Mouse (Mus musculus) hindbrain, embryonic 14.5 days (tissue): Measurements from ENCODE around the gene Gm37240. TPM values are rescaled to one million over a fixed set of nuclear protein-coding genes. Genes with fewer than 3 reads are reported as not detected.

Experiments
- ATAC-seq: fragments of 200-750 bp; cut with Nextera tagmentation; 2 replicates; pipeline ENCODE4 v1.8.0; 2017; ENCODE audit warnings: moderate number of reproducible peaks, mild to moderate bottlenecking, moderate TSS enrichment, moderate library complexity; ENCODE audit not compliant: low FRiP score
- DNase-seq: peaks from one replicate; pipeline ENCODE4 v3.0.0-alpha.2; 2015; ENCODE audit warnings: low spot score
- H3K27ac ChIP-seq: fragments of 300-500 bp; sonication (generic); 2 replicates; pipeline ENCODE4 v1.5.1; 2014; ENCODE audit warnings: mild to moderate bottlenecking, moderate library complexity
- H3K27me3 ChIP-seq: fragments of 300-500 bp; sonication (generic); 2 replicates; pipeline ENCODE4 v1.6.1; 2014; ENCODE audit warnings: mild to moderate bottlenecking, low read length, mixed read lengths; ENCODE audit not compliant: control insufficient read depth, insufficient read depth
- H3K36me3 ChIP-seq: fragments of 300-500 bp; sonication (generic); replicated peaks from 2 replicates; pipeline ENCODE4 v1.6.1; 2014; ENCODE audit not compliant: control insufficient read depth, insufficient read depth
- H3K4me1 ChIP-seq: fragments of 300-500 bp; sonication (generic); replicated peaks from 2 replicates; pipeline ENCODE4 v1.6.1; 2014; ENCODE audit warnings: antibody characterized with exemption, low read length, mixed read lengths; ENCODE audit not compliant: control insufficient read depth, insufficient read depth
- H3K4me2 ChIP-seq: fragments of 300-500 bp; sonication (generic); replicated peaks from 2 replicates; pipeline ENCODE4 v1.6.1; 2014; ENCODE audit warnings: mild to moderate bottlenecking, moderate library complexity
- H3K4me3 ChIP-seq: fragments of 300-500 bp; sonication (generic); replicated peaks from 2 replicates; pipeline ENCODE4 v1.5.1; 2014; ENCODE audit warnings: mild to moderate bottlenecking, low read length
- H3K9ac ChIP-seq: fragments of 300-500 bp; sonication (generic); 2 replicates; pipeline ENCODE4 v1.6.1; 2014
- H3K9me3 ChIP-seq: fragments of 300-500 bp; sonication (generic); 2 replicates; pipeline ENCODE4 v1.6.1; 2016; ENCODE audit warnings: low read length; ENCODE audit not compliant: control insufficient read depth
- whole genome bisulfite sequencing: fragments of 180-500 bp; shearing (Covaris S2); extraction: QIAGEN DNeasy Blood & Tissue Kit; methylation state at CpG from one replicate; pipeline ENCODE4 v1.1.7; 2014; 5-methylcytosine and 5-hydroxymethylcytosine counted together
- polyA plus RNA-seq: library from polyadenylated mRNA; unstranded; fragments of >200 nt; fragmentation: Nextera tagmentation; extraction: Ambion mirVana; gene quantifications from 2 replicates; pipeline ENCODE4 v1.2.1, GENCODE M21; 2014

Gene Gm37240
- polyA plus RNA-seq, 1 experiment from 2014 or later: 0.94 TPM

- DNase-seq: no peak
- H3K27me3 ChIP-seq: no peaks in the 10 kb centered on the region
- H3K27ac ChIP-seq: no peak overlapping the region
- H3K36me3 ChIP-seq: no peaks in the 10 kb centered on the region
- WGBS: 92% methylated on average over 2 of the region's 2 CpGs
- H3K9ac ChIP-seq: no peak overlapping the region
- H3K9me3 ChIP-seq: no peaks in the 10 kb centered on the region
- no peak overlapping the region for H3K4me3 ChIP-seq
- no peak overlapping the region for H3K4me2 ChIP-seq
- no peak for ATAC-seq
- peaks cover 8% of the 10 kb centered on the region; the same call in 1 of the 2 replicates for H3K4me1 ChIP-seq
Observed at GRCm38 (mm10) chr3:85376541-85376940, 510.8 kb downstream of the Gm37240 start.

- DNase-seq: no peak
- Histone ChIP-seq H3K27ac (no peak overlapping the region), H3K9ac (no peak overlapping the region), H3K9me3 (no peaks in the 10 kb centered on the region), H3K4me2 (no peak overlapping the region), H3K27me3 (no peaks in the 10 kb centered on the region), H3K36me3 (no peaks in the 10 kb centered on the region), H3K4me3 (no peak overlapping the region), H3K4me1 (0 out of 2 replicates have a peak, but pooled peaks cover 4% of the 10 kb centered on the region)
- no peak for ATAC-seq
- WGBS: 36% methylated on average over 3 of the region's 3 CpGs
Observed at GRCm38 (mm10) chr3:85373039-85373438, 514.3 kb downstream of the Gm37240 start.

- no peaks in the 10 kb centered on the region for H3K36me3 ChIP-seq
- ATAC-seq (no peak), DNase-seq (no peak)
Observed at GRCm38 (mm10) chr3:85369847-85370246, 517.5 kb downstream of the Gm37240 start.

GRCm38 (mm10) chr3:85369157-85369556, 518.2 kb downstream of the Gm37240 start:
- WGBS: 66% methylated on average over 5 of the region's 5 CpGs
- H3K36me3 ChIP-seq: no peaks in the 10 kb centered on the region
- no peak overlapping the region for H3K27ac ChIP-seq
- H3K9ac ChIP-seq: no peak overlapping the region
- DNase-seq: no peak
- H3K4me1 ChIP-seq: 0 out of 2 replicates have a peak, but pooled peaks cover 4% of the 10 kb centered on the region
- H3K27me3 ChIP-seq: no peaks in the 10 kb centered on the region
- H3K4me2 ChIP-seq: no peak overlapping the region
- H3K4me3 ChIP-seq: no peak overlapping the region
- H3K9me3 ChIP-seq: no peaks in the 10 kb centered on the region
- no peak for ATAC-seq

More at GRCm38 (mm10) chr3:85369847-85370246, 517.5 kb downstream of the Gm37240 start:
- WGBS: 92% methylated on average over 9 of the region's 10 CpGs
- no peaks in the 10 kb centered on the region for H3K9me3 ChIP-seq
- H3K27ac ChIP-seq: no peak overlapping the region
- no peaks in the 10 kb centered on the region for H3K27me3 ChIP-seq
- H3K4me2 ChIP-seq: no peak overlapping the region
- H3K9ac ChIP-seq: no peak overlapping the region
- H3K4me3 ChIP-seq: no peak overlapping the region
- 0 out of 2 replicates have a peak, but pooled peaks cover 4% of the 10 kb centered on the region for H3K4me1 ChIP-seq

GRCm38 (mm10) chr3:85368354-85369120, 518.8 kb downstream of the Gm37240 start:
- no peak overlapping the region for H3K27ac ChIP-seq
- 0 out of 2 replicates have a peak, but pooled peaks cover 4% of the 10 kb centered on the region for H3K4me1 ChIP-seq
- no peak overlapping the region for H3K9ac ChIP-seq
- no peaks in the 10 kb centered on the region for H3K9me3 ChIP-seq
- 83% methylated on average over 16 of the region's 16 CpGs for WGBS
- no peak overlapping the region for H3K4me3 ChIP-seq
- no peaks in the 10 kb centered on the region for H3K36me3 ChIP-seq
- ATAC-seq (no peak), DNase-seq (no peak)
- H3K4me2 ChIP-seq: no peak overlapping the region
- H3K27me3 ChIP-seq: no peaks in the 10 kb centered on the region

GRCm38 (mm10) chr3:85364591-85365343, 522.6 kb downstream of the Gm37240 start:
- H3K4me2 ChIP-seq: no peak overlapping the region
- H3K36me3 ChIP-seq: no peaks in the 10 kb centered on the region
- H3K27ac ChIP-seq: no peak overlapping the region
- H3K4me1 ChIP-seq: 0 out of 2 replicates have a peak, but pooled peaks cover 4% of the 10 kb centered on the region
- H3K27me3 ChIP-seq: no peaks in the 10 kb centered on the region
- H3K9ac ChIP-seq: no peak overlapping the region
- H3K4me3 ChIP-seq: no peak overlapping the region
- whole genome bisulfite sequencing: 70% methylated on average over 5 of the region's 5 CpGs
- ATAC-seq: no peak
- no peaks in the 10 kb centered on the region for H3K9me3 ChIP-seq
- DNase-seq: no peak

- Histone ChIP-seq H3K27ac (no peak overlapping the region), H3K9me3 (no peaks in the 10 kb centered on the region), H3K4me3 (no peak overlapping the region), H3K4me1 (no peaks in the 10 kb centered on the region), H3K9ac (no peak overlapping the region), H3K4me2 (no peak overlapping the region), H3K36me3 (no peaks in the 10 kb centered on the region), H3K27me3 (no peaks in the 10 kb centered on the region)
- WGBS: 82% methylated on average over 7 of the region's 7 CpGs
- ATAC-seq (0 out of 2 replicates have a peak, but pooled peaks have one; percentile 34), DNase-seq (no peak)
Observed at GRCm38 (mm10) chr3:85362883-85363282, 524.4 kb downstream of the Gm37240 start.

GRCm38 (mm10) chr3:85356373-85356772, 530.9 kb downstream of the Gm37240 start:
- Histone ChIP-seq H3K4me1 (no peaks in the 10 kb centered on the region), H3K4me3 (no peak overlapping the region), H3K4me2 (no peak overlapping the region), H3K9ac (no peak overlapping the region), H3K9me3 (no peaks in the 10 kb centered on the region), H3K27me3 (no peaks in the 10 kb centered on the region), H3K27ac (no peak overlapping the region), H3K36me3 (no peaks in the 10 kb centered on the region)
- DNase-seq (no peak), ATAC-seq (no peak)
- WGBS: 87% methylated on average over 3 of the region's 3 CpGs

GRCm38 (mm10) chr3:85348021-85348420, 539.3 kb downstream of the Gm37240 start:
- no peaks in the 10 kb centered on the region for H3K27me3 ChIP-seq
- H3K9ac ChIP-seq: no peak overlapping the region
- no peak overlapping the region for H3K4me2 ChIP-seq
- no peaks in the 10 kb centered on the region for H3K36me3 ChIP-seq
- 73% methylated on average over 6 of the region's 6 CpGs for WGBS
- no peaks in the 10 kb centered on the region for H3K9me3 ChIP-seq
- ATAC-seq (no peak), DNase-seq (no peak)
- no peak overlapping the region for H3K27ac ChIP-seq
- no peaks in the 10 kb centered on the region for H3K4me1 ChIP-seq
- H3K4me3 ChIP-seq: no peak overlapping the region
